Mouse (Mus musculus) forebrain, embryonic 11.5 days (tissue): ENCODE measurements around the gene Hist1h2bg. TPM values are rescaled to one million over a fixed set of nuclear protein-coding genes. Genes with fewer than 3 reads are reported as not detected.
"Not testable (repeated sequence)": the region's sequence is repeated elsewhere in the genome, so short reads cannot be mapped to it uniquely, and the experiment has no call there.

Source experiments
- ATAC-seq: fragments of 200-750 bp; cut with Nextera tagmentation; replicated peaks from 2 replicates; pipeline ENCODE4 v1.8.0; 2017; ENCODE audit warnings: moderate TSS enrichment; ENCODE audit not compliant: low FRiP score
- DNase-seq: peaks from one replicate; pipeline ENCODE4 v3.0.0-alpha.2; 2017; ENCODE audit warnings: low spot score
- H3K27ac ChIP-seq: fragments of 300-500 bp; sonication (generic); 2 replicates; pipeline ENCODE4 v1.5.1; 2014; ENCODE audit warnings: low read depth, low read length
- H3K27me3 ChIP-seq: fragments of 300-500 bp; sonication (generic); 2 replicates; pipeline ENCODE4 v1.6.1; 2014; ENCODE audit warnings: mild to moderate bottlenecking, low read length, mixed read lengths; ENCODE audit not compliant: control insufficient read depth, insufficient read depth
- H3K36me3 ChIP-seq: fragments of 300-500 bp; sonication (generic); 2 replicates; pipeline ENCODE4 v1.6.1; 2014; ENCODE audit warnings: mild to moderate bottlenecking, low read length, moderate library complexity, mixed read lengths; ENCODE audit not compliant: control insufficient read depth, insufficient read depth
- H3K4me1 ChIP-seq: fragments of 300-500 bp; sonication (generic); replicated peaks from 2 replicates; pipeline ENCODE4 v1.6.1; 2014; ENCODE audit warnings: low read length, mixed read lengths; ENCODE audit not compliant: control insufficient read depth, insufficient read depth
- H3K4me2 ChIP-seq: fragments of 300-500 bp; sonication (generic); 2 replicates; pipeline ENCODE4 v1.6.1; 2014; ENCODE audit warnings: low read depth, mild to moderate bottlenecking, low read length, moderate library complexity, mixed read lengths; ENCODE audit not compliant: severe bottlenecking
- H3K4me3 ChIP-seq: fragments of 300-500 bp; sonication (generic); 2 replicates; pipeline ENCODE4 v1.5.1; 2014; ENCODE audit warnings: low read depth, low read length
- H3K9ac ChIP-seq: fragments of 300-500 bp; sonication (generic); 2 replicates; pipeline ENCODE4 v1.6.1; 2014; ENCODE audit warnings: low read length
- H3K9me3 ChIP-seq: fragments of 300-500 bp; sonication (generic); 2 replicates; pipeline ENCODE4 v1.6.1; 2016; ENCODE audit warnings: low read length, mixed read lengths; ENCODE audit not compliant: control insufficient read depth
- WGBS: fragments of 180-500 bp; shearing (Covaris S2); extraction: QIAGEN DNeasy Blood & Tissue Kit; methylation state at CpG from one replicate; pipeline ENCODE4 v1.1.7; 2014; 5-methylcytosine and 5-hydroxymethylcytosine counted together
- polyA plus RNA-seq: library from polyadenylated mRNA; unstranded; fragments of >200 nt; fragmentation: Nextera tagmentation; extraction: Ambion mirVana; gene quantifications from 2 replicates; pipeline ENCODE4 v1.2.1, GENCODE M21; 2014

Hist1h2bg gene
- polyA plus RNA-seq, 1 experiment from 2014 or later = 7.4 TPM

- H3K9ac ChIP-seq, DNase-seq, H3K27ac ChIP-seq, H3K36me3 ChIP-seq, H3K4me3 ChIP-seq, ATAC-seq, H3K9me3 ChIP-seq, H3K4me2 ChIP-seq, H3K27me3 ChIP-seq, H3K4me1 ChIP-seq: not testable (repeated sequence)
- WGBS = 93% methylated on average over 7 of the region's 7 CpGs
These were observed 20.7 kb downstream of the Hist1h2bg start for GRCm38 (mm10) chr13:23591886-23592285.

GRCm38 (mm10) chr13:23592614-23593013 lies 21.4 kb downstream of the Hist1h2bg start:
- Histone ChIP-seq H3K9me3 (no peaks in the 10 kb centered on the region), H3K9ac (no peak overlapping the region), H3K4me1 (no peaks in the 10 kb centered on the region), H3K4me2 (no peak overlapping the region), H3K36me3 (no peaks in the 10 kb centered on the region), H3K27me3 (no peaks in the 10 kb centered on the region), H3K27ac (no peak overlapping the region), H3K4me3 (no peak overlapping the region)
- DNase-seq = no peak
- no peak for ATAC-seq
- 82% methylated on average over 7 of the region's 7 CpGs for WGBS

- DNase-seq (no peak), ATAC-seq (no peak)
- Histone ChIP-seq H3K4me2 (no peak overlapping the region), H3K27ac (no peak overlapping the region), H3K9me3 (no peaks in the 10 kb centered on the region), H3K4me3 (no peak overlapping the region), H3K9ac (no peak overlapping the region), H3K4me1 (no peaks in the 10 kb centered on the region), H3K27me3 (no peaks in the 10 kb centered on the region), H3K36me3 (no peaks in the 10 kb centered on the region)
- WGBS = 82% methylated on average over 5 of the region's 5 CpGs
These were observed 22.0 kb downstream of the Hist1h2bg start for GRCm38 (mm10) chr13:23593051-23593770.

GRCm38 (mm10) chr13:23595185-23595584 lies 24.0 kb downstream of the Hist1h2bg start:
- Histone ChIP-seq H3K9ac (no peak overlapping the region), H3K27ac (no peak overlapping the region), H3K36me3 (no peaks in the 10 kb centered on the region), H3K4me2 (no peak overlapping the region), H3K9me3 (no peaks in the 10 kb centered on the region), H3K27me3 (no peaks in the 10 kb centered on the region), H3K4me1 (no peaks in the 10 kb centered on the region), H3K4me3 (no peak overlapping the region)
- WGBS = 76% methylated on average over 2 of the region's 2 CpGs
- no peak for DNase-seq
- no peak for ATAC-seq

- Histone ChIP-seq H3K27me3 (no peaks in the 10 kb centered on the region), H3K27ac (no peak overlapping the region), H3K4me3 (no peak overlapping the region), H3K9me3 (no peaks in the 10 kb centered on the region), H3K4me1 (no peaks in the 10 kb centered on the region), H3K9ac (no peak overlapping the region), H3K36me3 (no peaks in the 10 kb centered on the region), H3K4me2 (no peak overlapping the region)
- DNase-seq (no peak), ATAC-seq (no peak)
- 84% methylated on average over 7 of the region's 7 CpGs for WGBS
These were observed 24.6 kb downstream of the Hist1h2bg start for GRCm38 (mm10) chr13:23595622-23596372.

GRCm38 (mm10) chr13:23597957-23598356 lies 26.8 kb downstream of the Hist1h2bg start:
- no peaks in the 10 kb centered on the region for H3K9me3 ChIP-seq
- peak; percentile 88 for DNase-seq
- ATAC-seq = 0 out of 2 replicates have a peak, but pooled peaks have one; percentile 67
- H3K4me1 ChIP-seq = no peaks in the 10 kb centered on the region
- no peaks in the 10 kb centered on the region for H3K27me3 ChIP-seq
- no peak overlapping the region for H3K27ac ChIP-seq
- 6% methylated on average over 9 of the region's 9 CpGs for WGBS
- no peak overlapping the region for H3K4me3 ChIP-seq
- no peak overlapping the region for H3K4me2 ChIP-seq
- H3K36me3 ChIP-seq = no peaks in the 10 kb centered on the region
- no peak overlapping the region for H3K9ac ChIP-seq

GRCm38 (mm10) chr13:23603182-23603699 lies 32.0 kb downstream of the Hist1h2bg start:
- DNase-seq = no peak
- no peaks in the 10 kb centered on the region for H3K9me3 ChIP-seq
- H3K4me3 ChIP-seq = no peak overlapping the region
- no peaks in the 10 kb centered on the region for H3K36me3 ChIP-seq
- no peak overlapping the region for H3K9ac ChIP-seq
- no peak overlapping the region for H3K4me2 ChIP-seq
- 88% methylated on average over 7 of the region's 7 CpGs for WGBS
- no peaks in the 10 kb centered on the region for H3K4me1 ChIP-seq
- ATAC-seq = no peak
- H3K27me3 ChIP-seq = no peaks in the 10 kb centered on the region
- no peak overlapping the region for H3K27ac ChIP-seq

- WGBS = 88% methylated on average over 3 of the region's 3 CpGs
- Histone ChIP-seq H3K27me3 (no peaks in the 10 kb centered on the region), H3K36me3 (no peaks in the 10 kb centered on the region), H3K9me3 (no peaks in the 10 kb centered on the region), H3K27ac (no peak overlapping the region), H3K4me2 (no peak overlapping the region), H3K4me1 (no peaks in the 10 kb centered on the region), H3K9ac (no peak overlapping the region), H3K4me3 (no peak overlapping the region)
- no peak for ATAC-seq
- DNase-seq = no peak
These were observed 33.3 kb downstream of the Hist1h2bg start for GRCm38 (mm10) chr13:23604452-23604851.
